Mouse (Mus musculus) ES-Bruce4 (cell line): ENCODE results near the gene Gjc2.

Source experiments
- CTCF ChIP-seq: IDR thresholded peaks from one replicate; pipeline ENCODE4 v1.8.1; 2011; ENCODE audit warnings: low read depth, low read length
- EP300 ChIP-seq: IDR thresholded peaks from 2 replicates; pipeline ENCODE4 v1.6.1; 2011; ENCODE audit warnings: low read depth, low read length; ENCODE audit not compliant: insufficient read depth
- POLR2A ChIP-seq: IDR thresholded peaks from one replicate; pipeline ENCODE4 v1.8.1; 2011; ENCODE audit warnings: low read length; ENCODE audit not compliant: insufficient read depth

DNA sequence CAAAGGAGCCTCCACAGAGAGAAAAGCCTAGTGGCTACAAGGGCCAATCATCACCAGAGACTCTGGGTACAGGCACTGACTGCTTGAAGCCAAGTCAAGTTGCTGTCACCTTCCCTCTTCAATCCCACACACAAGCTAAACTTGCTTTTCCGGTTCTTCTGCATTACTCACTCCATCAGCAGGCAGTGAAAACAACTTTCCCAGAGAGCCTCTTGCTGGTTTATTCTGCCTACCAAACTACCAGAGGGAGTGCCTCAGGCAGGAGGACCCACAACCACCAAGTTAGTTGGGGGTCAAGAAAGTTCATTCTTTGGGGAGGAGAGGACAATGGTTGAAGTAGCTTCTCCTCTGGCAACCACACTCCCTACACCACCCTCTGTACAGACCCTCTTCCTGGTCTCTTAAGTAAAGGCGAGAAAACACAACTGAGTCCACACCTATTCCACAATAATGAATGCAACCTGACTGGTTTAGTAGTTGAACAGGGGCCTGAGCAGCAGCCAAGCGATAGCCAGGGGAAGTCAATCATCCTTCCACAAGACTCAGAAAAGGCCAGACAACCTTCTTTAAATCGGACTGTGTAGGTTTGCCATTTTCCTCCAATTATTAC is 35.5 kb upstream of the Gjc2 start:
- TF ChIP-seq POLR2A (no peak), CTCF (no peak), EP300 (no peak)
